Mouse (Mus musculus) brown adipose tissue, adult 24 weeks (tissue): ENCODE results near the gene Nkx2-3. TPM values are rescaled to one million over a fixed set of nuclear protein-coding genes. Genes with fewer than 3 reads are reported as not detected.

Experiments used
- H3K27ac ChIP-seq: fragments of 200-500 bp; replicated peaks from 2 replicates; pipeline ENCODE4 v1.5.1; 2012; ENCODE audit warnings: low read depth, mild to moderate bottlenecking, low read length
- H3K4me1 ChIP-seq: fragments of 200-500 bp; 2 replicates; pipeline ENCODE4 v1.6.1; 2012; ENCODE audit warnings: low read length, mixed read lengths; ENCODE audit not compliant: control insufficient read depth, insufficient read depth, insufficient read length
- H3K4me3 ChIP-seq: fragments of 200-500 bp; 2 replicates; pipeline ENCODE4 v1.5.1; 2012; ENCODE audit warnings: low read depth, mild to moderate bottlenecking, low read length, moderate library complexity; ENCODE audit not compliant: insufficient read depth
- polyA plus RNA-seq: library from polyadenylated mRNA; stranded (reverse); fragments of >200 nt; gene quantifications from 2 replicates; pipeline ENCODE4 v1.2.4, GENCODE M21; 2012; ENCODE audit not compliant: missing spikeins, insufficient read depth, insufficient read length

Nkx2-3 gene
- polyA plus RNA-seq, 1 experiment: not detected

GRCm38 (mm10) chr19:43629088-43629487 lies 17.0 kb downstream of the Nkx2-3 start:
- Histone ChIP-seq H3K4me1 (no peaks in the 10 kb centered on the region), H3K4me3 (no peak overlapping the region), H3K27ac (no peak overlapping the region)

GRCm38 (mm10) chr19:43630466-43631251 lies 18.5 kb downstream of the Nkx2-3 start:
- Histone ChIP-seq H3K4me3 (no peak overlapping the region), H3K27ac (no peak overlapping the region), H3K4me1 (no peaks in the 10 kb centered on the region)

- Histone ChIP-seq H3K4me1 (no peaks in the 10 kb centered on the region), H3K4me3 (no peak overlapping the region), H3K27ac (no peak overlapping the region)
Observed at GRCm38 (mm10) chr19:43641833-43642232, 29.7 kb downstream of the Nkx2-3 start.

GRCm38 (mm10) chr19:43642843-43643242 lies 30.7 kb downstream of the Nkx2-3 start:
- Histone ChIP-seq H3K27ac (no peak overlapping the region), H3K4me3 (no peak overlapping the region), H3K4me1 (peaks cover 7% of the 10 kb centered on the region; the same call in 1 of the 2 replicates)

GRCm38 (mm10) chr19:43645508-43645907 lies 33.4 kb downstream of the Nkx2-3 start:
- H3K4me3 ChIP-seq: no peak overlapping the region
- H3K27ac ChIP-seq: no peak overlapping the region
- H3K4me1 ChIP-seq: peaks cover 15% of the 10 kb centered on the region

- Histone ChIP-seq H3K4me1 (peaks cover 15% of the 10 kb centered on the region), H3K4me3 (no peak overlapping the region), H3K27ac (0 out of 2 replicates have a peak overlapping the region, but pooled peaks have one; percentile 4)
Observed at GRCm38 (mm10) chr19:43646852-43647251, 34.7 kb downstream of the Nkx2-3 start.

- Histone ChIP-seq H3K4me1 (peaks cover 15% of the 10 kb centered on the region), H3K27ac (0 out of 2 replicates have a peak overlapping the region, but pooled peaks have one; percentile 4), H3K4me3 (no peak overlapping the region)
Observed at GRCm38 (mm10) chr19:43647261-43647660, 35.1 kb downstream of the Nkx2-3 start.

GRCm38 (mm10) chr19:43648343-43648742 lies 36.2 kb downstream of the Nkx2-3 start:
- Histone ChIP-seq H3K4me1 (peaks cover 15% of the 10 kb centered on the region), H3K4me3 (no peak overlapping the region), H3K27ac (no peak overlapping the region)

GRCm38 (mm10) chr19:43651241-43651785 lies 39.2 kb downstream of the Nkx2-3 start:
- H3K27ac ChIP-seq: peak overlapping the region; percentile 68
- no peak overlapping the region for H3K4me3 ChIP-seq
- peaks cover 15% of the 10 kb centered on the region for H3K4me1 ChIP-seq

- no peak overlapping the region for H3K27ac ChIP-seq
- H3K4me1 ChIP-seq: no peaks in the 10 kb centered on the region
- H3K4me3 ChIP-seq: no peak overlapping the region
Observed at GRCm38 (mm10) chr19:43655735-43656492, 43.8 kb downstream of the Nkx2-3 start.

- no peaks in the 10 kb centered on the region for H3K4me1 ChIP-seq
- no peak overlapping the region for H3K4me3 ChIP-seq
- no peak overlapping the region for H3K27ac ChIP-seq
Observed at GRCm38 (mm10) chr19:43659632-43660031, 47.5 kb downstream of the Nkx2-3 start.

- H3K27ac ChIP-seq: no peak overlapping the region
- H3K4me1 ChIP-seq: no peaks in the 10 kb centered on the region
- H3K4me3 ChIP-seq: no peak overlapping the region
Observed at GRCm38 (mm10) chr19:43660774-43661173, 48.6 kb downstream of the Nkx2-3 start.

GRCm38 (mm10) chr19:43662176-43662967 lies 50.2 kb downstream of the Nkx2-3 start:
- H3K4me1 ChIP-seq: no peaks in the 10 kb centered on the region; the same call in 1 of the 2 replicates
- H3K27ac ChIP-seq: no peak overlapping the region
- H3K4me3 ChIP-seq: no peak overlapping the region

GRCm38 (mm10) chr19:43663471-43663870 lies 51.3 kb downstream of the Nkx2-3 start:
- no peaks in the 10 kb centered on the region; the same call in 1 of the 2 replicates for H3K4me1 ChIP-seq
- no peak overlapping the region for H3K27ac ChIP-seq
- no peak overlapping the region for H3K4me3 ChIP-seq
